Mouse (Mus musculus) liver, embryonic 14.5 days (tissue): ENCODE data around the gene Yipf7. TPM values are rescaled to one million over a fixed set of nuclear protein-coding genes. Genes with fewer than 3 reads are reported as not detected.

Experiments
- ATAC-seq: fragments of 200-750 bp; cut with Nextera tagmentation; 2 replicates; pipeline ENCODE4 v1.8.0; 2017; ENCODE audit warnings: moderate number of reproducible peaks, mild to moderate bottlenecking, moderate library complexity; ENCODE audit not compliant: insufficient read depth
- DNase-seq, 3 experiments: peaks; one replicate each; pipeline ENCODE4 v3.0.0-alpha.2; 2012 to 2013; ENCODE audit warnings: low read depth in 3 of 3, low spot score in 3 of 3
- H3K27ac ChIP-seq: fragments of 300-500 bp; sonication (generic); 2 replicates; pipeline ENCODE4 v1.5.1; 2014; ENCODE audit warnings: moderate library complexity, mild to moderate bottlenecking, control low read depth, inconsistent platforms
- H3K27me3 ChIP-seq: fragments of 300-500 bp; sonication (generic); 2 replicates; pipeline ENCODE4 v1.6.1; 2014; ENCODE audit warnings: mild to moderate bottlenecking, low read length, moderate library complexity; ENCODE audit not compliant: control insufficient read depth, insufficient read depth
- H3K36me3 ChIP-seq: fragments of 300-500 bp; sonication (generic); replicated peaks from 2 replicates; pipeline ENCODE4 v1.6.1; 2014; ENCODE audit warnings: low read depth; ENCODE audit not compliant: control insufficient read depth, insufficient read depth
- H3K4me1 ChIP-seq, 2 experiments: fragments of 200-500 bp in 1 of 2; fragments of 300-500 bp in 1 of 2; sonication (generic) in 1 of 2; replicated peaks; 2 replicates each; pipeline ENCODE4 v1.6.1; 2012 to 2014; ENCODE audit warnings: antibody characterized with exemption in 1 of 2, inconsistent platforms in 1 of 2, low read length in 1 of 2; ENCODE audit not compliant: control insufficient read depth in 2 of 2, insufficient read depth in 2 of 2
- H3K4me2 ChIP-seq: fragments of 300-500 bp; sonication (generic); 2 replicates; pipeline ENCODE4 v1.6.1; 2014; ENCODE audit warnings: low read depth, mild to moderate bottlenecking, control low read depth, moderate library complexity
- H3K4me3 ChIP-seq, 2 experiments: fragments of 200-500 bp in 1 of 2; fragments of 300-500 bp in 1 of 2; sonication (generic) in 1 of 2; 2 replicates each; pipeline ENCODE4 v1.5.1; 2012 to 2014; ENCODE audit warnings: low read depth in 2 of 2, low read length in 2 of 2, mild to moderate bottlenecking in 2 of 2, control low read depth in 1 of 2, inconsistent platforms in 1 of 2, moderate library complexity in 1 of 2; ENCODE audit not compliant: insufficient read depth in 1 of 2
- H3K9ac ChIP-seq: fragments of 300-500 bp; sonication (generic); replicated peaks from 2 replicates; pipeline ENCODE4 v1.6.1; 2014; ENCODE audit warnings: mild to moderate bottlenecking, control low read depth, moderate library complexity
- H3K9me3 ChIP-seq: fragments of 300-500 bp; sonication (generic); 2 replicates; pipeline ENCODE4 v1.6.1; 2016; ENCODE audit warnings: low read length, mixed read lengths; ENCODE audit not compliant: control insufficient read depth
- CTCF ChIP-seq: IDR thresholded peaks from 2 replicates; pipeline ENCODE4 v1.5.1; 2016; ENCODE audit warnings: antibody characterized with exemption, low read depth, control low read depth
- EP300 ChIP-seq: IDR thresholded peaks from 2 replicates; pipeline ENCODE4 v1.6.1; 2016; ENCODE audit warnings: antibody characterized with exemption, low read depth
- WGBS: fragments of 180-500 bp; shearing (Covaris S2); extraction: QIAGEN DNeasy Blood & Tissue Kit; methylation state at CpG from one replicate; pipeline ENCODE4 v1.1.7; 2014; ENCODE audit not compliant: insufficient replicate concordance; 5-methylcytosine and 5-hydroxymethylcytosine counted together
- polyA plus RNA-seq, 2 experiments: library from polyadenylated mRNA; depleted of rRNA in 1 of 2; stranded (reverse) in 1 of 2; unstranded in 1 of 2; fragments of >200 nt; fragmentation: Nextera tagmentation in 1 of 2; extraction: Ambion mirVana in 1 of 2; gene quantifications; 2 replicates each; pipeline versions ENCODE4 v1.2.1 to v1.2.3; 2012 to 2014

The Yipf7 gene
- polyA plus RNA-seq, 2 experiments = not detected

GRCm38 (mm10) chr5:69541680-69542079 is 768 bp downstream of the Yipf7 start:
- WGBS = 53% methylated on average over 1 of the region's 1 CpGs
- Histone ChIP-seq H3K36me3 (no peaks in the 10 kb centered on the region), H3K4me2 (no peak overlapping the region), H3K27me3 (no peaks in the 10 kb centered on the region), H3K4me3 (no peak overlapping the region), H3K9me3 (no peaks in the 10 kb centered on the region), H3K4me1 (no peaks in the 10 kb centered on the region), H3K27ac (no peak overlapping the region), H3K9ac (no peak overlapping the region)
- no peak for DNase-seq
- no peak for TF ChIP-seq CTCF
- no peak for TF ChIP-seq EP300
- no peak for ATAC-seq

- TF ChIP-seq CTCF (no peak), EP300 (no peak)
- no peak for ATAC-seq
- H3K36me3 ChIP-seq = no peaks in the 10 kb centered on the region
- no peaks in the 10 kb centered on the region for H3K27me3 ChIP-seq
- no peak overlapping the region for H3K4me2 ChIP-seq
- no peak for DNase-seq
- no peaks in the 10 kb centered on the region for H3K9me3 ChIP-seq
- no peaks in the 10 kb centered on the region for H3K4me1 ChIP-seq
- no peak overlapping the region for H3K4me3 ChIP-seq
- no peak overlapping the region for H3K27ac ChIP-seq
- H3K9ac ChIP-seq = no peak overlapping the region
Observed at GRCm38 (mm10) chr5:69523944-69524343, 18.5 kb downstream of the Yipf7 start.

- no peak for TF ChIP-seq EP300
- no peak for TF ChIP-seq CTCF
- no peak overlapping the region for H3K27ac ChIP-seq
- no peaks in the 10 kb centered on the region for H3K9me3 ChIP-seq
- H3K4me1 ChIP-seq = no peaks in the 10 kb centered on the region
- no peak overlapping the region for H3K9ac ChIP-seq
- no peak overlapping the region for H3K4me3 ChIP-seq
- H3K36me3 ChIP-seq = no peaks in the 10 kb centered on the region
- DNase-seq = no peak
- H3K27me3 ChIP-seq = no peaks in the 10 kb centered on the region
- H3K4me2 ChIP-seq = no peak overlapping the region
- no peak for ATAC-seq
- 46% methylated on average over 5 of the region's 5 CpGs for WGBS
Observed at GRCm38 (mm10) chr5:69522064-69522463, 20.4 kb downstream of the Yipf7 start.

DNA sequence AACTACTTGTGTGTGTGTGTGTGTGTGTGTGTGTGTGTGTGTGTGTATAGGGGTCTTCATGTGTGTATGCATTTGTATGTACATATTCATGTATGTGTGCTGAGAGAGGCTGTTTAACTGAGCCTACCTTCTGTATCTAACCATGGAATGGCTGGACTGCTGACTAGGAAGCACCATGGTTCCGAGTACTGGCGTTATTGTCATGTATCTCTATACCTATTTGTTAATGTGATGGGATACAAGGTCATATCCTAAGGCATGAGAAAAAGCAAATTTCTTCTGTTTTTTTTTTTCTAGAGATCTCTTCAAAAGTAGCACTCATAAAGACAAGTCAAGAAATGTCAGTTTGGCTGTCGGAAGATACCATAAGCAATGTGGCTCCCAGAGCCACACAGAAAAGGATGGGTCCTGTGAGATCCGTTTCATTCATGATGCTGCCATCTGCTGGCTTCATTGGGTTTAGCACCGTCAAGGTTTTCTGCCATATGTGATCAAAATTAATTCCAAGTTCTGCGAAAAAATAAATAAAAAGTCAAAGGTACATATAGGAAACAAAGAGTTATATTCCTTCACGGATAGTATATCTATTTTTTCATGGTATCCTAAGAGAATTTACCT is 21.7 kb downstream of the Yipf7 start:
- ATAC-seq (no peak), DNase-seq (no peak)
- H3K4me3 ChIP-seq = no peak overlapping the region
- TF ChIP-seq CTCF (peak; percentile 41), EP300 (no peak)
- no peak overlapping the region for H3K9ac ChIP-seq
- WGBS = 33% methylated on average over 7 of the region's 7 CpGs
- H3K27me3 ChIP-seq = no peaks in the 10 kb centered on the region
- H3K4me2 ChIP-seq = no peak overlapping the region
- H3K9me3 ChIP-seq = no peaks in the 10 kb centered on the region
- H3K36me3 ChIP-seq = no peaks in the 10 kb centered on the region
- H3K4me1 ChIP-seq = no peaks in the 10 kb centered on the region
- no peak overlapping the region for H3K27ac ChIP-seq

- Histone ChIP-seq H3K4me2 (no peak overlapping the region), H3K4me1 (no peaks in the 10 kb centered on the region), H3K36me3 (no peaks in the 10 kb centered on the region), H3K9ac (no peak overlapping the region), H3K27me3 (no peaks in the 10 kb centered on the region), H3K9me3 (no peaks in the 10 kb centered on the region), H3K27ac (no peak overlapping the region), H3K4me3 (no peak overlapping the region)
- no peak for ATAC-seq
- WGBS = 64% methylated on average over 4 of the region's 4 CpGs
- TF ChIP-seq EP300 (no peak), CTCF (no peak)
- no peak for DNase-seq
Observed at GRCm38 (mm10) chr5:69512203-69512602, 30.2 kb downstream of the Yipf7 start.
